Mouse (Mus musculus) forebrain, embryonic 14.5 days (tissue): ENCODE measurements around the gene Pde5a. TPM values are rescaled to one million over a fixed set of nuclear protein-coding genes. Genes with fewer than 3 reads are reported as not detected.
A peak's percentile ranks its signal among the peaks of the same experiment; 100 is the strongest.

Experiments used
- ATAC-seq: fragments of 200-750 bp; cut with Nextera tagmentation; 2 replicates; pipeline ENCODE4 v1.8.0; 2017; ENCODE audit warnings: mild to moderate bottlenecking, moderate library complexity
- DNase-seq: peaks from one replicate; pipeline ENCODE4 v3.0.0-alpha.2; 2015; ENCODE audit warnings: low spot score
- H3K27ac ChIP-seq: fragments of 300-500 bp; sonication (generic); 2 replicates; pipeline ENCODE4 v1.5.1; 2014; ENCODE audit warnings: low read depth, mild to moderate bottlenecking, control low read depth, low read length, moderate library complexity
- H3K27me3 ChIP-seq: fragments of 300-500 bp; sonication (generic); replicated peaks from 2 replicates; pipeline ENCODE4 v1.6.1; 2014; ENCODE audit warnings: low read length, control low read depth, mixed read lengths; ENCODE audit not compliant: control insufficient read depth, insufficient read depth
- H3K36me3 ChIP-seq: fragments of 300-500 bp; sonication (generic); 2 replicates; pipeline ENCODE4 v1.6.1; 2014; ENCODE audit warnings: low read length, control low read depth; ENCODE audit not compliant: control insufficient read depth, insufficient read depth
- H3K4me1 ChIP-seq: fragments of 300-500 bp; sonication (generic); 2 replicates; pipeline ENCODE4 v1.6.1; 2014; ENCODE audit warnings: antibody characterized with exemption, low read length, control low read depth; ENCODE audit not compliant: control insufficient read depth, insufficient read depth
- H3K4me2 ChIP-seq: fragments of 300-500 bp; sonication (generic); 2 replicates; pipeline ENCODE4 v1.6.1; 2014; ENCODE audit warnings: mild to moderate bottlenecking, control low read depth, low read length
- H3K4me3 ChIP-seq: fragments of 300-500 bp; sonication (generic); 2 replicates; pipeline ENCODE4 v1.5.1; 2014; ENCODE audit warnings: low read depth, low read length, control low read depth
- H3K9ac ChIP-seq: fragments of 300-500 bp; sonication (generic); 2 replicates; pipeline ENCODE4 v1.6.1; 2014; ENCODE audit warnings: mild to moderate bottlenecking, low read length, control low read depth, moderate library complexity
- H3K9me3 ChIP-seq: fragments of 300-500 bp; sonication (generic); replicated peaks from 2 replicates; pipeline ENCODE4 v1.6.1; 2016; ENCODE audit warnings: low read length, control low read depth, mixed read lengths; ENCODE audit not compliant: control insufficient read depth
- WGBS: fragments of 180-500 bp; shearing (Covaris S2); extraction: QIAGEN DNeasy Blood & Tissue Kit; methylation state at CpG from one replicate; pipeline ENCODE4 v1.1.7; 2014; 5-methylcytosine and 5-hydroxymethylcytosine counted together
- polyA plus RNA-seq: library from polyadenylated mRNA; unstranded; fragments of >200 nt; fragmentation: Nextera tagmentation; extraction: Ambion mirVana; gene quantifications from 2 replicates; pipeline ENCODE4 v1.2.1, GENCODE M21; 2014

The Pde5a gene
- polyA plus RNA-seq, 1 experiment from 2014 or later, result 4.1 TPM

GRCm38 (mm10) chr3:122887505-122888301, 159.0 kb downstream of the Pde5a start:
- H3K4me3 ChIP-seq, result no peak overlapping the region
- no peaks in the 10 kb centered on the region for H3K4me1 ChIP-seq
- no peak for DNase-seq
- no peaks in the 10 kb centered on the region for H3K9me3 ChIP-seq
- H3K4me2 ChIP-seq, result no peak overlapping the region
- H3K9ac ChIP-seq, result no peak overlapping the region
- no peak overlapping the region for H3K27ac ChIP-seq
- no peaks in the 10 kb centered on the region for H3K36me3 ChIP-seq
- 79% methylated on average over 4 of the region's 4 CpGs for WGBS
- ATAC-seq, result no peak
- H3K27me3 ChIP-seq, result no peaks in the 10 kb centered on the region

GRCm38 (mm10) chr3:122888371-122888819, 159.6 kb downstream of the Pde5a start:
- H3K27me3 ChIP-seq, result no peaks in the 10 kb centered on the region
- WGBS, result 89% methylated on average over 5 of the region's 5 CpGs
- H3K9me3 ChIP-seq, result no peaks in the 10 kb centered on the region
- H3K9ac ChIP-seq, result no peak overlapping the region
- DNase-seq, result no peak
- H3K36me3 ChIP-seq, result no peaks in the 10 kb centered on the region
- no peak overlapping the region for H3K27ac ChIP-seq
- H3K4me3 ChIP-seq, result no peak overlapping the region
- H3K4me1 ChIP-seq, result no peaks in the 10 kb centered on the region
- no peak overlapping the region for H3K4me2 ChIP-seq
- ATAC-seq, result no peak

GRCm38 (mm10) chr3:122894772-122895171, 166.0 kb downstream of the Pde5a start, which contains the start of gene Fabp2:
Fabp2 (plus strand) TSS chr3:122895072.
- Histone ChIP-seq H3K27ac (no peak within 1 kb of the TSS), H3K4me3 (no peak within 1 kb of the TSS), H3K4me1 (no peaks in the 10 kb centered on the region), H3K4me2 (no peak within 1 kb of the TSS), H3K36me3 (no peaks in the 10 kb centered on the region), H3K9me3 (no peaks in the 10 kb centered on the region), H3K9ac (no peak within 1 kb of the TSS), H3K27me3 (no peaks in the 10 kb centered on the region)
- DNase-seq, result no peak
- ATAC-seq, result no peak
- 98% methylated on average over 3 of the region's 3 CpGs for WGBS

- H3K4me1 ChIP-seq, result no peaks in the 10 kb centered on the region
- 91% methylated on average over 11 of the region's 11 CpGs for WGBS
- no peaks in the 10 kb centered on the region for H3K36me3 ChIP-seq
- no peak overlapping the region for H3K4me2 ChIP-seq
- H3K9me3 ChIP-seq, result no peaks in the 10 kb centered on the region
- no peak overlapping the region for H3K9ac ChIP-seq
- no peak overlapping the region for H3K27ac ChIP-seq
- DNase-seq (no peak), ATAC-seq (no peak)
- H3K4me3 ChIP-seq, result no peak overlapping the region
- no peaks in the 10 kb centered on the region for H3K27me3 ChIP-seq
These were observed 166.5 kb downstream of the Pde5a start for GRCm38 (mm10) chr3:122895189-122895731.

- Histone ChIP-seq H3K4me2 (no peak overlapping the region), H3K9ac (no peak overlapping the region), H3K27me3 (no peaks in the 10 kb centered on the region), H3K36me3 (no peaks in the 10 kb centered on the region), H3K9me3 (no peaks in the 10 kb centered on the region), H3K4me3 (no peak overlapping the region), H3K27ac (no peak overlapping the region), H3K4me1 (no peaks in the 10 kb centered on the region)
- no peak for ATAC-seq
- no peak for DNase-seq
- WGBS, result 63% methylated on average over 6 of the region's 6 CpGs
These were observed 169.5 kb downstream of the Pde5a start for GRCm38 (mm10) chr3:122898254-122898653.

GRCm38 (mm10) chr3:122903746-122904433, 175.1 kb downstream of the Pde5a start:
- peak; percentile 85 for ATAC-seq
- Histone ChIP-seq H3K36me3 (no peaks in the 10 kb centered on the region), H3K4me1 (no peaks in the 10 kb centered on the region), H3K4me2 (no peak overlapping the region), H3K27me3 (no peaks in the 10 kb centered on the region), H3K9me3 (no peaks in the 10 kb centered on the region), H3K4me3 (no peak overlapping the region), H3K9ac (no peak overlapping the region), H3K27ac (no peak overlapping the region)
- DNase-seq, result peak; percentile 87
- WGBS, result 42% methylated on average over 12 of the region's 12 CpGs

GRCm38 (mm10) chr3:122907841-122908240, 179.1 kb downstream of the Pde5a start:
- WGBS, result 88% methylated on average over 2 of the region's 2 CpGs
- H3K27me3 ChIP-seq, result no peaks in the 10 kb centered on the region
- no peak overlapping the region for H3K4me3 ChIP-seq
- no peaks in the 10 kb centered on the region for H3K9me3 ChIP-seq
- no peaks in the 10 kb centered on the region for H3K4me1 ChIP-seq
- no peak overlapping the region for H3K4me2 ChIP-seq
- no peaks in the 10 kb centered on the region for H3K36me3 ChIP-seq
- no peak overlapping the region for H3K27ac ChIP-seq
- DNase-seq (no peak), ATAC-seq (no peak)
- no peak overlapping the region for H3K9ac ChIP-seq
